Mouse (Mus musculus) CD8-positive naive resting alpha-beta T cell, adult 2 months (primary cell): Measurements from ENCODE around the gene 2210016F16Rik.
"Not testable (repeated sequence)": the region's sequence is repeated elsewhere in the genome, so short reads cannot be mapped to it uniquely, and the experiment has no call there.

ENCODE experiments used
- DNase-seq, 2 experiments: peaks; one replicate each; pipeline ENCODE4 v3.0.0; 2022; ENCODE audit warnings: low read depth in 2 of 2, low spot score in 2 of 2

2210016F16Rik gene

DNA sequence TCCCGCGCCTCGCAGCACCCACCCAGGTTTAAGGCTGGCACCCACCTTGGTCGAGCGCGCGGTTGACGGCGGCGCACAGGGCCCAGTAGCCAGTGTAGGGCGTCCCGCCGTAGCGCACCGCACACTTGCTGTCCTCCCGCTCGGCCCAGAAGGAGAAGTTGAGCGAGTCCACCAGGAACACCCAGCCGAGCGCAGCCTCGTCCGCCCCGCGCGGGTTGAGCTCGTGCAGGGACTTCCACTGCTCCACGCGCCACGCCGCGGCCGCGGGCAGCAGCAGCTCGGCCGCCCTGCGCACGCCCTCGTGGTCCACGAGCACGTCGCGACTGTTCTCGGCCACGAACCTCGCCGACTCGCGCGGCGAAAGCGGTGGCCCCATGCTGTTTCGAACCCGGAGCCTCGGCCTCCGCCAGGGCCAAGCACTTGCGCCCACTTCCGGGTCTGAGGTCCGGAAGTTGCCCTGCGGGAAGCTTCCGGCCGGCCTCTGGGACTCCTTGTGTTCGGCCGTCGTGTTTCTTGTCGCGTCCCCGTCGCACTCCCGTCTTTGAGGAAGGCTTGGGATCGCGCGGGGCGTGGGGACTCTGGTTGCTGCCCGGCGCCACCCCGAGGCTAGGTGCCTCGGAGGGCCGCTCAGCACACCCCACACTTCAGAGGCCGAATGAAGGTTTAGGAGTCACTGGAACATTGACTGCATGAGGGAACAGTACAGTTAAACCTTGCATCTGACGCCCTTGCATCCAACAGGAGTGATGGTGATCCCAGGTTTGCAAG, at the start of gene 2210016F16Rik:
Gene 2210016F16Rik, minus strand, starts transcription at position 447 of the 768 bp plus-strand sequence.
- DNase-seq = peak; percentile 25 to 40

DNA sequence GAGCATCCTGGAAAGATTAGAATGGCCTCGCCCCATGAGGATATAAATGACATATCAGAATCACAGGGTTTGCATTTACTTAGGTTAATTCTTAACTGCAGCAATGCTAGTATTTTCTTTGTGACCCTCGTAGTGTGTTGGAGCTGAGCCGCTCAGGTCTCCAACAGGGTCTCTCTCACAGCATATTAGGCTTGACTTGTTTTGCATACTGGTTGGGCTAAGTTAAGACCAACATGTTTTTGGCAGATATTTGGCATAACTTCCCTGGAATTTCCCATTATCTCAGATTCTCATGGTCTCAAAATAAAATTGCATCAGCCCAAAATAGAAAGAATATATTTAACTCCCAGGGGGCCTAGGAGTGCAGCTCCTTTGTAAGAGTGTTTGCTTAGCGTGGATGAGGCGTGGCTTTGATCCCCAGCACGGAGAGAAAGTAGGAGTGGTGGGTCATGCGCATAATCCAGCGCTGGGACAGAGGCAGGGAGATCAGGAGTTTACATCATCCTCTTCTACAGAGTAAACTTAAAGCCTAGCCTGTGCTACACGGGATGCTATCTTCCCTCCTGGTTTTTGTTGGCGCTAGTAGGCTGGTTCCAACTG, 38.1 kb upstream of the 2210016F16Rik start:
- DNase-seq = no peak

DNA sequence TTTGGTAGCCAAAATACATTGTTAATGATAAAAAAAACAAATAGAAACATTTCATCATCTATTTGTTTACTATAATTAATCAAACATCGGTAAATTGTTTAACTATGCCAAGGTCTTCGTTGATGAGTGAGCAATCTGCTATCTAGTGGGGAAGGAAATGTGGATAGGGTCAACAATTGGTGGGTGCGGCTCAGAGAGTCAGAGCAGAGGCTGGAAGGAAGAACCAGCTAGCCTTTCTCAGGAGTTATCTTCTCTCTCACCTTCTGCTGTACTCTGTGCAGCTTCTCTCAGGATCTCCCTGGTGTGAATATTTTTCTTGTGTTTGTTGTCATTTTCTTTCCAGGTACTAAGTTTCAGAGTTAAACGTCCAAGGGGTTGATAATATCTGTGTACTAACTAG, 37.2 kb upstream of the 2210016F16Rik start:
- no peak for DNase-seq

DNA sequence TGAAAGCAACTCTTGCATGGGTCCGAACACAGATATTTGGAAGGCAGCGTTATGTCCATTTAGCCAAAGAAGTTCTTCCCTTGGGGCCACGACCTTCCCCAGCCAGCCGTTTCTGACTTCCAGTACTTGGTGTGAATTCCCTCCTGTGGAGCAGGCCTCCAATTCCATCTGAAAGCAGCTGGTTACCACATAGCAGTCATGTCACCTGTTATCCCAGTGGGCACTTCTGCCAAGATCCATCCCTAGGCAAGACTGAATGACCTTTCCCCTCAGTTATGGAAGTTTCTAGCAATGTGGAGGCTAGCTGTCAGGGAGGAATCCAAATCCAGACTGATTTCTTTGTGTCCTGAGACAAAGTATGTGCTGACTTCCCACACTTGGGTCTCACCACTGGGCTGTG, 36.0 kb upstream of the 2210016F16Rik start:
- no peak for DNase-seq

DNA sequence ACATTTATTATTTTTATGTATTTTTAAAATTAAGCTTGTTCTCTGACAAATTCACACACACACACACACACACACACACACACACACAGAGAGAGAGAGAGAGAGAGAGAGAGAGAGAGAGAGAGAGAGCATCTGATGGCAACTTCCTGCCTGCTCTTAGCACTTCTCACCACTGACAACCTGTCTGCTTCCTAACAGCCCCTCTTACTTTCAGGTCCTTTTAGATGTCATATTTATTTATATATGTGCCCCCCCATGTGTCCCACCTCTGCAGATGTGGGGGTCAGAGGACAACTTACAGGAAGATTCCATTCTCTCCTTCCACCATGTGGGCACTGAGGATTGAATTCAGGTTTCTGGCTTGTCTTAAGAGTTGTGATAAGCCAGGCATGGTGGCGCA, 34.2 kb upstream of the 2210016F16Rik start:
- no peak for DNase-seq

DNA sequence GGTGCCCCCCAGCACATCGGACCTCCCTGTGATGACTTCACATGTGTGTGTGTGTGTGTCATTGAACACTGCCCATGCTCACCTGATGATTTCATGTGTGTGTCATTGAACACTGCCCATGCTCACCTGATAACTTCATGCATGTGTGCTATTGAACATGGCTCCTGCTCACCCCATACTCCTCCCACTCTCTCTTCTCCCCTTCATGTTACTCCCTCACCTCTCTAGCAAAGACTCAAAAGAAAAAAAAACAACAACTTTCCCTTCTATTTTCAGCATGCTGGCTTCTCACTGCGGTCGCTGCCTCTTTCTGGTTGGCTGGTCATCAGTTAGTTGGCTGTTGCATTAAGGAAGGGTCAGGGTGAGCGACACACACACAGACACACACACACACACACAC, 33.6 kb upstream of the 2210016F16Rik start:
- no peak for DNase-seq

DNA sequence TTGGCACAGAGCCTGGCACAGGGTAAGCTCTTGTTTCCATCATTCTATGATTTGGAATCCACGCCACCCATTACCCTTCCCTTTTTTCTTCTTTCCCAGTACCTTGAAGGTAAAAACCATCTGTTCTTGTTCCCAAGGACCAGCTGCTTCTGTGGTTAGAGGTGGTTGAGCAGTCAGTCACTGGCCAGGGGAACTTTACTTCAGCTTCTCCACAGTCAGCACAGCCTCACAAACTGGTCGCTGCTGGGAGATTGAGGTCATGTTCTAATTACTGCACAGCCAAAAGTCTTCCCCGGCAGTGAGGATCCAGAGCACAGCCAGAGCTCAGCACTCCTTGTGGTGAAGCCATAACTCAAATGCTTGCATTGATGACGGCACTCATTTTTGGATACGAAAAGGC, 30.8 kb upstream of the 2210016F16Rik start:
- no peak for DNase-seq

DNA sequence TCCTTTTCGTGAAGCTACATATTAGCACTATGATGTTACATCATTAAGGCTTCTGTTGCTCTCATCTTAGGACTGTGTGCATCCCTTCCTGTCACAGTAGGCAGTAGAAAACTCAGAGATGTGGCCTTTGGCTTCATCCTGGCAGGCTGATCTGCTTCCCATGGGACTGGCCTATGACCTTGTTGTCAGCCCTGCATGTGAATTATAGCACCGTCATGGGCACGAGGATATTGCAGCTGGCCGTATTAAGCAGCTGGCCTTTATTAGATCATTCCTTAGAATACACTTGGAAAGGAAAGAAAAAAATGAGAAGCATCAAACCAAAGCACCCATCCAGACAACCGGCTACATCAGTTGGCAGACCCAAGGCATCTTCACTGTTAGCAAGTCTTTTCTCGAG, 30.3 kb upstream of the 2210016F16Rik start:
- no peak for DNase-seq

DNA sequence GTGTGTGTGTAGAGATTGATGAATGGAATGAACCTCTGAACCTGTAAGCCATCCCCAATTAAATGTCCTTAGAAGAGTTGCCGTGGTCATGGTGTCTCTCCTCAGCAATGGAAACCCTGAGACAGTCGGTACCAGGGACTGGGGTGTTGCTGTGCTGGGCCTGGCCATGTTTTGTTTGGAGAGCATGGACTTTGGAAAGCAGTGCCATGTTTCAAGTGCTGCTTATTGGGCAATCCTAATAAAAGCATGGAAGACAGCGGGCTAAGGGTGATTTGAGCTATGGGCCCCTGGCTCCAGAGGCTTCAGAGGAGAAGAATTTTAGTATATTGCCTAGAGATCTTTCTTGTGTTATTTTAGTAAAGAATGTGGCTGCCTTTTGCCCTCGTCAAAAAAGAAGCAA, 26.0 kb upstream of the 2210016F16Rik start:
- no peak for DNase-seq

DNA sequence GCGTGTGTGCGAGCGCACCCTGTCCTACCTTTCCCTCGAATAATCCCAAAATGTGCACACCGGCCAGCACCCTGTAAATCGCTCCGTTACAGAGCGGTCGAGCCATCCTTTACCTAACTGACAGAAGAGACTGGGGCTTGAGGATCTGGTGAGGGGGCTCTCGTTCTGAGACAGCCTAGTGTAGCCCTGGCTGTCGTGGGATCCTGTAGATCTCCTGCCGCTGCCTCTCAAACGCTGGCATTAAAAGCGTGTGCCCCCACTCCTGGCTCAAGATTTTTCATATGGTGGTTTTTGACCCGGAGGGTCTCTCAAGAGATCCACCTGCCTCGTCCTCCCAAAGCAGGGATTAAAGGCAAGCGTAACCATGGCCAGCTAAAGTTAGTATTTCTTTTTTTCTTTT, 18.2 kb upstream of the 2210016F16Rik start, which contains the start of gene Hnrnpk:
Gene Hnrnpk, minus strand, starts transcription at position 101 of the 400 bp plus-strand sequence.
- DNase-seq = not testable (repeated sequence)

DNA sequence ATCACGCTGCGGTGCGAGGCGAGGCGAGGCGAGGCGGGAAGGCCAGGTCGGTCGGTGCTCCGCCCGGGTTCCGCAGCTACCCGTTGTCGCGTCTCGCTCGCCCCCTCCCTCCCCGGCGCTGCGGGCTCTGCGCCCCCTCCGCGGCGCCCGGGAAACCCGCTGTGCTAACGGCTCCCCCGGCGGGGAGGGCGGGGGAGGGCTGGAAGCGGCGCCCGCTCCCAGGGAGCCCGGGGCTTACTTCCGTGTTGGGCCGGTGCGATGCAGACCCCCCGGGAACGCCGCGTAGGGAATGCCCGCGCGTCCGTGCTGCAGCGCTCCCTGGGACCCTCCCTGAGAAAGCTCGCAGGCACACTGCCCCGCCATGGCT, 17.7 kb upstream of the 2210016F16Rik start:
- DNase-seq = no peak

DNA sequence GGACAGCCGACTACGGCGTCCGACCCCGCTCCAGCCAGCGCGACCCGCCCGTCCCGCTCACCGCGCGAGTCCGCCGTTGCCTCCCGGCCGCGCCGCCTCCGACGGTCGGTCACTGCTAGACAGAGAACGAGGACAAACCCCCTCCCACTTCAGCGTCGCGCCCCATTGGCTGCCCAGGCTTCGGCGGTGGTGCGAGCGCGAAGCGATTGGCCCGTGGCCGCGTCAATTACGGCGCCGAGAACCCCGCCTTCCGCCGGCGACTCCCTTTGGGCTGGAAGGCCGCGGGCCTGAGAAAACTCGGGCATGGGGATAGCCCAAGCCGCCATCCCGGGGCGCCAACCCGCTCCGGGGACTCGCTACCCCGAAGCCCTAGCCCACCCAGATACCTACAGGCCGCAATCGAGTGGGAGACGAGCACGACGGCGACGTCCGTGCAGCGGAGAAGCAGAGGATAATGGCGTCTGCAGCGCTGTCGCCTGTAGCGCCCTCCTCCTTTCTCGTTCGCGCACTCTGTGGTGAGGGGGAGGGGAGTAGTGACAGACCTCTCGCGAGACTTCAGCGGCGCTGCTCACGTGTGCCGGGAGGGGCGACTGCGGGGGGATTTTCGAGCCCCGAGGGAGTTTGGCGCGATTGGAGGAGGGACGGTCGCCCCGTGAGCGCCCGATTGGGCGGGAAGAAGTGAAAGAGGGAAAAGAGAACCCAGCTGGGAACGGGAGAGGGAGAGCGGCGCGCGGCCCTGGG, 17.1 kb upstream of the 2210016F16Rik start, which contains the start of gene Rmi1:
Gene Rmi1, plus strand, starts transcription at position 246 of the 741 bp plus-strand sequence.
- peak; percentile 99 for DNase-seq

DNA sequence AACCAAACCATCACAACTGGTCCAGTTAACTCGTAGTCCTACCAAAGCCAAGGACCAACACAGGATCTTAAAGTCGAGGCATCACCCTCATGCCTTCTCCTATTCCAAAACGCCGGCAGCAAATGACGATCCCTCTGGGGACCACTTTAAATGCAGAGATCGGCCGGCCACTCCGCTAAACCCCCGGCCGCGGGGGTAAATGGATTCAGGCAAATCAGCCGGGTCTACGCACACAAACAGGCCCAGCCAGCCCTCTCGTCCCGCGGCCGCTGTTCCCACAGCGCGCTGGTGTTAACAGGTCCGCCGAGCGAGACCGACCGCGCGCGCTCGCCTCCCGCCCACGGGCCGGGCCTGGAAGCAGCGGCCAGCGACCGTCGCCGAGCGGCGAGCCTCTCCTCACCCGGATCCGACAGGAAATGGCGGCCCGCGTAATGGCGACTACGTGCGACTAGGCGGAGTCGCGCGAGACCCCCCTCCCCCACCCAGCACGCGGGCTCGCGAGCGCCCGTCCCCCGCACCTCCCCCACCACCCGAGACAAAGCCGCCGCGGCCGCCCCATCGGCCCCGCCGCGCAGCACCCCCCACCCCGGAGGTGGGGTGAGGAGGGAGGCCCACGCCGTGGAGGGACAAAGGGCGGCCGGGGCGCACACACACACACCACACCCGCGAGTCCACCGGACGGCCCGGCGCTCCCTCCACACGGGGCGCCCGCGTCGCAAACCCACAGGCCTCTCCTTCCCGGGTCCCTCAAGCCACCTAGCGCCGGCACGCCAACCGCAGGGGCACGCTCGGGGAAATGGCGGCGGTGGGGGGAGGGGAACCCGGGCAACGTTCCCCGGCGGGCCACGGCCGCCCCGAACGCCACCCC, 16.3 kb upstream of the 2210016F16Rik start:
- peak; percentile 58 to 60 for DNase-seq

DNA sequence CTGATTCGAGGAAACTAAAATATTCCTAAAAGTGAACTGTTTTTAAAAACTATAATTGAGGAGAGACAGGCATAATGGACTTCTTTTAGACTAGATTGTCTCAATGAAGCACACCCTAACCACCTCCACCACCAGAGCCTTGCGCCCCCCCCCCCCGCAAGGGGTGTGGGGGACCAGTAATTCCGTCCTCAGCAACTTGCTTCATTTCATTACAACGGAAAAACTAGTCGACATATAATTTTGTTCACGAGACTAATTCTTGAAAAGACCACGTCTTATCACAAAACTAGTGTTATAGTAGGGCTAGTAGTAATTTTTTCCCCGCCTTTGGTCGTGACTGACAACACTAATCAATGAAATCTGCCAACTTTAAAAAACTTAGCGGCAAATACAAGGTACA, 15.6 kb upstream of the 2210016F16Rik start:
- DNase-seq = no peak

DNA sequence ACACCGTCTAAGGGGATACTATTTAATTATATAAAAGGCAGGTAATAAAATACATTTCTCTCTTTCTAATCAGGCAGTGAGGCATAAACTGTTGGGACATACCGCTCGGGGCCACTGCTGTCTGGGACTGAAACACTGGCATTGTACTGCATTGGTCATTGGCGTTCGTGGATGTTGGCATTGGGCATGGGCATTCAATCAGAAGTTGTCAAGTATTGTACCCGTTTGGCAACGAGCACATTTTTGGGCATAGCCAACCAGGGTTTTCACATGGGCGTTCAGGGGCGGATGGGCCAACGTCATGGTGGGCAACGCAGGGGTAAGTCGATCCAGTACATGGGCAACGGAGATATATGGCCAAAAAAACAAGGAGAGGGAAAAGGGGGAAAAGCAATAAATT, 12.6 kb upstream of the 2210016F16Rik start:
- DNase-seq = no peak

DNA sequence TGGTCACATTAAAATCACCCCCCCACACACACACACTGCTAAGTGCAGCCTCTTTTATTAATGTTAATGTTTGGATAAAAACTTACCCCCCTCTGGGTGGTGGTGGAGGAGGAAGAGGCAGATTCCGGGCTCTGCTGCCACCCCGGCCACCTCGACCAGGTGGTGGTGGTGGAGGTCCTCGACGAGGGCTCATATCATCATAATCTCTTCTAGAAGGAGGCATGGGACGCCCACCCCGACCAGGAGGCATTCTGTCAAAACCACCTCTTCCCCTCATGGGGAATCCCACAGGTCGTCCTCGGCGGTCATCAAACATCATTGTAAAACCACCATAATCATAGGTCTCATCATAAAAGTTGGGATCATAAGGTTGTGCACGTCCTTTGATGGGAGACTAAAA, 9.4 kb upstream of the 2210016F16Rik start:
- not testable (repeated sequence) for DNase-seq

DNA sequence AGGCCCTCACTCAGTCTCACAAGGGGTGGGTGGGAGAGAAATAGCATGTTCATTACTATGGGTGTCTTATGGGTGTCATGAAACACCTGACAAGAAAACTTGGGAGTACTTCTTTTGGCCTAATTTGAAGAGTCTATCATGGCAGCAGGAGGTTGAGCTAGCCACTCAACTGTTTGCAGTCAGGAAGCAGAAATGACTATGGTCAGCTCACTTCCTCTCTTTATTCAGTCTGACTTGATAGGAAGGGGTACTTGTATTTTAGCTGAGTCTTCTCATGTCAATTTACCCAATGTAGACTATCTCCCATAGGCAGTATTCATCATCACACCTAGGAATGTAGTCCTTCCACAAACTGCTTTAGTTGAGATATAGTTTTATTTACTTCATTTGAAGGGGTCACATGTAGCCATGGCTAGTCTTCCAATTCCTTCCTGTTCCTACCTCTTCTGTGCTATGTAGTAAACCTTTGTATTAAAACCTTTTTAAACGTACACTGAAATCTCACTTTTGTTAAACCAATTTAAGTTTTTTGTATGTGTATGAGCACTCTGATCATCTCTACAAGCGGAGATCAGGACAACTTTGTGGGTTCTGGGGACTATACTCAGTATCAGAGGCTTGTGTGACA, 4.4 kb upstream of the 2210016F16Rik start:
- no peak for DNase-seq

DNA sequence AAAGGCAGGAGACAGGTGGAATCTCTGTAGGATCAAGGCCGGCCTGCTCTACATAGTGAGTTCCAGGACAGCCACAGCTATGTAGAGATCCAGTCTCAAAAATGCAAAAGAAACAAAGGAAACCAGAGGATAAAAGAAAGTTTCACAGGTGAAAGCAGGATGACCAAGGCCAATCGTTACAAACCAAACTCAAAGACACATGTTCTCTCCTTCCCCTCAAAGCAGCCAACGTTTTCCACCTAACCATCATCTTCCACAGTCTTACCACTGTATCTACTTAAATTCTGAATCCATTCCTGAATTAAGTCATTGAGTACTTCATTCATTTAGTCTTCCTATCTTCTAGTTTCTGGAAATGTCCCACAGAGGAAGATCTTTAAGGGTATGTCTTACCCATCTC, 3.4 kb upstream of the 2210016F16Rik start:
- no peak for DNase-seq

DNA sequence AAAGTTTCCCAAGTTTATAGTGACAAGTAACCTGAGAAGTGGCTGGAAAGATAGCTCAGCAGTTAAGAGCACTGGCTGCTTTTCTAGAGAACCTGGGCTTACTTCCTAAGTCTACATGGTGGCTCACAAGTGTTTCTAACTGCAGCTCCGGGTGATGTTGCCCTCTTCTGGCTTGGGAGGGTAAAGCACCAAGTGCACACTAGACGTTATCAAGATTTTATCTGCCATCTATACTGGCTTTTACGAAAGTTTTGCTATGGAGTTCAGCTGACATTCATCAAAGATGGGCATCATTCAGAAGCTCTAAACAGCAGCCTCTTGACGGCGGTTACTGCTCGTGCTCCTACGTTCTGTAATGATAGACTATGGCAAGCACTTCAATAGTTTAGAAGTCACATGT, 2.9 kb upstream of the 2210016F16Rik start:
- DNase-seq = peak; percentile 66 to 84

DNA sequence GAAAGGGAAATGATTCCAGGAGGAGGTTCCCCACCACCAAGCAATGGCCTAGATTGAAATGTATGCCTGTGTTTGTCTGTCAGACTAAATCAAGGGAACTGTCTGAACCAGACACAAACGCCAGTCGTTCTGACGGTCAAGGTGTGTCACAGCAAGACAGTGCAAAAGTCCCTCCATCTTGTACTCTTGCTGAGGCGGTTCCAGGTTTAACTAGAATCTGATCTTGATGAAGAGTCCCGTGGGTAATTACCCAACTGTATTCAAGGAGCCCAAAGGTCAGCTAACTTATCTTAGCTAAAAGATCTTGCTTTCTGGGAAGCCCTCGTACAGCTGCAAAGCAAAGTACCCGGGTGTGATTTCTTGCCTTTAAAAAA, 509 bp upstream of the 2210016F16Rik start:
- DNase-seq = no peak

DNA sequence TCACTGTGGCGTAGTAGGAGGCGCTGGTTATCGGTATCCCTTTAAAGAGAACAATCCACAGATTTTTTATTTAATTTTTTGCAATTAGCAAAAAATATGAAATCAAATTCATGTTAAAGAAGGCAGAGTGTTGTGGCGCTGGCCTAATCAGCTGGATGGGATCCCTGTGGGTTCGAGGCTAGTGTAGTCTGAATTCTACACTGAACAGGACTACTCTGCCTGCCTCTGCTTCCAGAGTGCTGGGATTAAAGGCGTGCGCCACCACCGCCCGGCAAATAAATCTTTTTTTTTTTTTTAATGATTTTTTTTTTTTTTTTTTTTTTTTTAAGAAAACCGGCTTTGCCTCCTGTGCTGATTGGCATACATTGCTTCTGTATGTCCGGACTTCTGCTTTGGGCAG, 654 bp downstream of the 2210016F16Rik start:
- DNase-seq = no peak
